Mouse (Mus musculus): ENCODE measurements around the gene Wars.

GRCm38 (mm10) chr12:108902940-108903339, 9.0 kb upstream of the Wars start:
- TF ChIP-seq POLR2A (IDR thresholded peaks at IDR 0.05; ENCODE audit: extremely low read depth, insufficient read depth, low read length) (no peak), CTCF (IDR thresholded peaks at IDR 0.05; ENCODE audit: low read depth, low read length) (peak; percentile 91)
